Mouse (Mus musculus) brown adipose tissue, adult 24 weeks (tissue): ENCODE results near the gene Armc12. TPM values are rescaled to one million over a fixed set of nuclear protein-coding genes. Genes with fewer than 3 reads are reported as not detected.
A peak's percentile ranks its signal among the peaks of the same experiment; 100 is the strongest.

Experiments
- H3K27ac ChIP-seq: fragments of 200-500 bp; replicated peaks from 2 replicates; pipeline ENCODE4 v1.5.1; 2012; ENCODE audit warnings: low read depth, mild to moderate bottlenecking, low read length
- H3K4me1 ChIP-seq: fragments of 200-500 bp; 2 replicates; pipeline ENCODE4 v1.6.1; 2012; ENCODE audit warnings: low read length, mixed read lengths; ENCODE audit not compliant: control insufficient read depth, insufficient read depth, insufficient read length
- H3K4me3 ChIP-seq: fragments of 200-500 bp; 2 replicates; pipeline ENCODE4 v1.5.1; 2012; ENCODE audit warnings: low read depth, mild to moderate bottlenecking, low read length, moderate library complexity; ENCODE audit not compliant: insufficient read depth
- polyA plus RNA-seq: library from polyadenylated mRNA; stranded (reverse); fragments of >200 nt; gene quantifications from 2 replicates; pipeline ENCODE4 v1.2.4, GENCODE M21; 2012; ENCODE audit not compliant: missing spikeins, insufficient read depth, insufficient read length

Armc12 gene
- polyA plus RNA-seq, 1 experiment: not detected

DNA sequence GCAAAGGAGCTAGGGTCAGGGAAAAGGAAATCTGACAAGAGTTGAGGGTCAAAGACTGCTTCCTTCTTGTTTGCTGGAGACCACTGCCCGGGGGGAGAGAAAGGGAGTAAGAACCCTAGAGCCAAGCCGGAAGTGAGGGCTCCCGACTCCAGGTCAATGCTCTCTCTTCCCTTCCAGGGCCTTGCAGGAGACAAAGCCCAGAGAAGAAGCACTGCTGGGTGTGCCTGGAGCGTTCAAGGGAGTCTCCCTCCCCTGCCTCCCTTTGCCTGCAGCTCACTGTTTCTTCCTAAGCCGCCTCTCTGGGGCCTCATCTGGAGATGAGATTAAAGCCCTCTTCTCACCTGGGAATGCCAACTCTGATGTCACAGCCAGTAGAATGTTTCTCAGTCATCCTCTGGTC is 23.7 kb upstream of the Armc12 start:
- H3K4me1 ChIP-seq: peaks cover 5% of the 10 kb centered on the region
- H3K27ac ChIP-seq: no peak overlapping the region
- H3K4me3 ChIP-seq: no peak overlapping the region

GRCm38 (mm10) chr17:28507496-28507895 is 23.1 kb upstream of the Armc12 start:
- Histone ChIP-seq H3K27ac (no peak overlapping the region), H3K4me3 (no peak overlapping the region), H3K4me1 (peaks cover 10% of the 10 kb centered on the region)

DNA sequence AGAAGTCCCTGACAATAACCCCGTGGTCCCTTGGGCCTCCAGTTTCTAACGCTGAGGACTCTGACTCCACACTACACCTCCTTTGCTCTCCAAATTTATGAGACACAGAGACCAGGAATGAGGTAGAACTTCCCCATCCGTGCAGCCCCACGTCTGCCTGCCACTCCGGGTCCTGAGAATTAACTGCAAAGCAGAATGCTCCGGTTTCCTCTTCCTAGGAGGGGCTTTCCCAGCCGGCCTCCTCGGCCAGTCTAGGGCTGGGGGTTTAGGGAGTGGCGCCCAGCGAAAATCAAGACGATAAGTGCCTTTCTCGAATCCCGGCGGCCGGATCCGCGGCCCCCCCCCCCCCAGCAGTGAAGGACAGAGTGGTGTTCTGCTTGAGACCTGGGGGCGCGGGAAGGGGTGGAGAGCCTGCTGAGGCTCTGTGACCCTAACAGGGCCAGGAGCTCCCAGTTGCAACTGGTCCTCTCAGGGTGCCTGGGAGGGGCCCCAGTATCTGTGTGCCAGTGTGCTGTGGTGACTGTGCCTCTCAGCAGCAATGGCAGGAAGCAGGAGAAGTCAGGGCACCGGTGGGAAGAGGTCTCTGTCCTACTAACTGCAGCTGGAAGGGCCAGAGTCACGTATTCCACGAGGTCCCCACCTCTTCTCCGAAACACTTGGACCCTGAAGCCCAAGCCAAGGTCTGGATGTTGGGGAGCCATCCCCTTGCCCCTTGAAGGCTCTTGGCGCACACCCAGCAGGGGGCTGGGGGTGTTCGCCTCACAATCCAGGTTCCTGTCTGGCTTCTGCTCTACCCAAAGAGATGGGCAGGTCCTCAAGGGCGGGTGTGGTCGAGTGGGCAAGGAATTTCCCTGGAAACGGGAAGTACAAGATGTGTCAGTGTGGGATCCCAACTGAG is 19.9 kb upstream of the Armc12 start:
- peaks cover 22% of the 10 kb centered on the region for H3K4me1 ChIP-seq
- peak overlapping the region; percentile 5; the same call in 1 of the 2 replicates for H3K4me3 ChIP-seq
- H3K27ac ChIP-seq: 0 out of 2 replicates have a peak overlapping the region, but pooled peaks have one; percentile 15

DNA sequence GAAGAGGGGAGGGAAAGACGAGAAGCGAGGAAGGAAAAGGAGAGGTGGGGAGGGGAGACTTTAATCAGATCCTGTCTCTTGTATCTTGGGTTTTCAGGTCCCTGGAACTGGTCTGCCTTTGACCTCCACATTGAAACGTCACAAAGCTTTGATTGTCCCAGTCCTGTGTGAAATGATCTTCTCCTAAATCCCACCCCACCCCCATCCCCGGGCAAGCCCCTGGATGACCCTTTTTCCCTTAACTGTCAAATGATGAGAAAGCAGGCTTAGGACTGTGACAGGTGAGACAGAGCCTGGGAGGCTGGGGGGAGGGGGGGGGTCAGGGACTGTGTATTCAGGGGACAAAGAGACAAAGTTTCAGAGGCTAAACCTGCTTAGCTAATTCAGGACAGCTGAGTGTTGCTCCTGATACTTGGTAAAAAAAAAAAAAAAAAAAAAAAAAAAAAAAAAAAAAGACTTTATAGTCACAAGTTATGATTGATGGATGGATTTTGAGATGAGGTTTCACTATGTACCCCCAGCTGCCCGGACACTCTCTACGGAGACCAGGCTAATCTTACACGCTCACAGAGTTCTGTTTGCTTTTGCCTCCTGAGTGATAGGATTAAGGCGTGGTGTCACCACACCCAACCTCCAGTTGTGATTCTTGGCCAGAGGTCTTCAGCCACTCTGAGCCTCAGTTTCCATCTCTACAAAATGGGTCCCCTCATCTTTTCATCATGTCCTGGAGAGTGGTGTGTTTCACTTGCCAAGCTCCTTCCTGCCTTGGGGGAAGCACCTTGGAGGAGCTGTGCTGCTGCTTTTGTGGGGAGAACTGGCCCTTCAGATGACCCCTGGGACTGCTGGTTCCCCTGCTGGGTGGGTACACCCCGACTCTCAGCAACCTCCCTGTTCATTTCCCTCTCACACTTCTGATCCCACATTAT is 18.7 kb upstream of the Armc12 start:
- Histone ChIP-seq H3K4me1 (peaks cover 24% of the 10 kb centered on the region), H3K4me3 (no peak overlapping the region), H3K27ac (peak overlapping the region; percentile 88)

DNA sequence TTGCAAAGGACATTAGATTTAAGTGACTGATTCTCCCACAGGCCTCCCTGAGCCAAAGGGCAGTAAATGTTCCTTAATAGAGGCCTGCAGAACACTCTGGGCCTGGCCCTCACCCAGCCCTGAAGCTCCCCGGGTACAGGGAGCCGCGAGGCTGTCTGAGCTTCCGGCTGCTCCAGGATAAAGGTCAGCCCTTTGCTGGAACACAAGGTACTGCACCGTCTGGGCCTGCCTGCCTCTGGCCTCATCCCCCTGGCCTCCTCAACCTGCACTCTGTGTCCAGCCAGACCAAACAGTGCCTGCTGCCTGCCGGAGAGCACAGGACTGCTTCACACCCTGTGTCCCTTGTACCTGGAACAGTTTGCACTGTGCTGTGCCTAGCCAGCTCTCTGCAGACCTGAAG is 17.9 kb upstream of the Armc12 start:
- Histone ChIP-seq H3K4me1 (peaks cover 24% of the 10 kb centered on the region), H3K4me3 (no peak overlapping the region), H3K27ac (peak overlapping the region; percentile 88)

- Histone ChIP-seq H3K4me1 (peaks cover 25% of the 10 kb centered on the region), H3K27ac (peak overlapping the region; percentile 88), H3K4me3 (no peak overlapping the region)
Measured at GRCm38 (mm10) chr17:28513337-28513736, 17.3 kb upstream of the Armc12 start.

DNA sequence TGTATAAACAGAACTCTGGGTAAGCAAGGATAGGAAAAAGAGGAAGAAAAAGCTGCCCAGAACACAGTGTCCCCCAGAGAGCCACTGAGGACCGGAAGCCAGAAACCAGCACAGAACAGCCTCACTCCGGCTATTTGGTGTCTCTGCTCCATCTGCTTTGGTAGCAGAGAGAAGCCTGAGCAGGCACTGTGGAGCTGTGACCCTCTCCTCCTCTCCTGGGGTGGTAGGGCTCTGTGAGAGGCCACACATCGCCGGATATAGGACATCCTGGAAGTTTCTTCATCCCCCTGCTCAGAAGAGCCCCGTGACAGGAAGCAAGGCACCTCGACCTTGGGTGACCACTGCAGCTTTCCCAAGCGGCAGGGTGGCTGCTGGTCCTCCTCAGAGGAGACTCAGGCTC is 16.8 kb upstream of the Armc12 start:
- Histone ChIP-seq H3K27ac (peak overlapping the region; percentile 88), H3K4me3 (no peak overlapping the region), H3K4me1 (peaks cover 27% of the 10 kb centered on the region)

- peak overlapping the region; percentile 88 for H3K27ac ChIP-seq
- peaks cover 27% of the 10 kb centered on the region for H3K4me1 ChIP-seq
- no peak overlapping the region for H3K4me3 ChIP-seq
Measured at GRCm38 (mm10) chr17:28514555-28514954, 16.1 kb upstream of the Armc12 start.

GRCm38 (mm10) chr17:28515431-28516341 is 14.9 kb upstream of the Armc12 start:
- peak overlapping the region; percentile 34 for H3K27ac ChIP-seq
- H3K4me3 ChIP-seq: no peak overlapping the region
- peaks cover 26% of the 10 kb centered on the region for H3K4me1 ChIP-seq

DNA sequence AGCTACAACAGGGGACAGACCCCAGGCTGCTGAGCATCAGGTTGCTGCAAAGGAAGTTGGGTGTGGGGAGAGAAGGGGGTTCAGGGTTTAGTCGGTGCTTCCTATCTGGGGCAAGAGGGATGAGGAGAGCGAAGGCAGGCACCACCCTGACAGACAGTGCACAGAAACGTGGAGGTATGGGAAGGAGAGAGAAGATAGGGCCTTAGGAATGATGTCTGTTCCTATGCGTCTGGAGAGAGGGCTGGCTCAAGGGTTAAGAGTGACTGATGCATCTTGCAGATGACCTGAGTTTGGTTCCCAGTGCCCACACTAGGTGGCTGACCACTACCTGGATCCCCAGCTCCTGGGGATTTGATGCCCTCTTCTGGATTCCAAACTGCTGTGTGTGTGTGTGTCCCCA is 13.7 kb upstream of the Armc12 start:
- peaks cover 22% of the 10 kb centered on the region for H3K4me1 ChIP-seq
- no peak overlapping the region for H3K27ac ChIP-seq
- peak overlapping the region; percentile 54 for H3K4me3 ChIP-seq

DNA sequence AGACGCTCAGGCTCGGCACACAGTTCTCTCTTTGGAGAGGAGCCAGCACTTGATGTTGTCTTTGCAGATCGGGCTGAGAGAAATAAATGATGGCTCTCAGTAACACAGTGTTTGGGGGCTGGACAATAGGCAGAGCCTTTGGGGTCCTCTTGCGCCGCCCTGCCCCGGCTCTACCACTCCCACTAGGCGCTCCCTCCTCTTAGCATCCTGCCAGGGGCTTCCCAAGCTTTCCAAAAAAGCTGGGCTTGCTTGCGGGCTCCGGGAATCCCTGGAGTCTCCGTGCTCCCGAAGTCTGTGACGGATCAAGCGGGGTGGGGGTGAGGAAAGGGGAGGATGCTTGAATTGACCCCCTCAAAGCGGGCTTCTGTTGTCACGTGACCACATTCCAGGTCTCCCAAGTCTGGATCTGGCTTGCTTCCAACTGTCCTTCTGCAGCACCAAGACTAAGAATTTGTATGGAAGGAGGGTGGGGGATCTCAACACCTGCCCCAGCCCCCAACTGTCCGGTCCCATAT is 13.1 kb upstream of the Armc12 start, which contains the start of gene Fkbp5:
Fkbp5 (minus strand) TSS at position 87 of the 515 bp plus-strand sequence.
- Histone ChIP-seq H3K4me1 (peaks cover 17% of the 10 kb centered on the region), H3K27ac (peak within 1 kb of the TSS; percentile 72), H3K4me3 (peak within 1 kb of the TSS; percentile 65)

DNA sequence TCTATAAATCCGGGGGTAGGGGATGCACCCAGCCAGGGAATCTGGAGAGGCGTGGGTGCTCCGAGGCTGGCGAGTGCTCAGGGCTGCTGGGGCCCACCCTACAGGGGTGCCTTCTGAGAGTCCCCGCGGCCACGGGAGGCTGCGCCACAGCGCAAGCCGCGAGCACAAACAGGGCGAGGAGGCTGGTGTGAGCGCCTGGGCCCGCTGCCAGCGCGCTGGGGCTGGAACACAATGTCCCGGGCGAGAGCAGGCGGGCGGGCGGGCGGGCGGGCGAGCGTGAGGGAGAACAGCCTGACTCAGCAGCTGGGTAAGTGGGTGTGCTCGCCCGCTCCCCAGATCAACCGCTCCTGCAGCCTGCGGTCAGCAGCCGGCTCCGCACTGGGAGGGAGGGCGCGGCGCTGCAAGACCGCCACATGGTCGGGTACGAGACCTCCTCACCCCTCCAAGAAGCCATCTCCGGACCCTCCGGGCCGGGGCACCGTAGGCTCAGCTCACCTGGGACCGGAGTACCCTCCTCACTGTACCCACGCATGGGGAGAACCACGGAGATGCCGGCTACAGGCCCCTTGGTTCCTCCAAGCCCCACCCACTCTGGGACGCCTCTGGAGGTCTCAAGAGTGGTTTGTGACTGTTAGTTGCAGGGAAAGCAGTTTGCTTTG is 12.5 kb upstream of the Armc12 start:
- Histone ChIP-seq H3K4me3 (peak overlapping the region; percentile 65), H3K27ac (peak overlapping the region; percentile 72), H3K4me1 (peaks cover 11% of the 10 kb centered on the region)

DNA sequence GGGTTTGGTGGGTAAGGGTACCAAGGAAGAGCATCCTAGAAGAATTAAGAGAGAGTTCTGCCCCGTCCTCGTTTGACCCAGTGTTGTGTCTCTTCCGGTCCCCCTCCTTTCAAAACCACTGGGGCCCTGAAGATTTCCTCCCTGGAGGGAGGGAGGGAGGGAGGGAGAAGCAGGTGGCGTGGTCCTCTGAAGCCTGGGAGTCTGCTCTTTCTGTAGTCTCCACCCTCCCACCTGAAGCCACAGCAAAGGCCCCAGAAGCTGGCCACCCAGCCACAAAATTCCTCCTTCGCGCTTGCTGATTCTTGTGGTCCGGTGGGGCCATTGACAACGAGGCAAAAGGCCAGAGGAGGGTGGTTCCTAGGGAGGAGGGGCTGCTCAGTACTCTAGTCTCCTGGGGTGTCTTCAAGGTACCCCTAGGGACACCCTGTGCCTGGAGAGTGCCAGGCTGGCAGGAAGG is 12.0 kb upstream of the Armc12 start:
- Histone ChIP-seq H3K27ac (peak overlapping the region; percentile 62), H3K4me1 (peaks cover 10% of the 10 kb centered on the region), H3K4me3 (peak overlapping the region; percentile 65; the same call in 1 of the 2 replicates)

GRCm38 (mm10) chr17:28519827-28520226 is 10.8 kb upstream of the Armc12 start:
- no peak overlapping the region for H3K4me3 ChIP-seq
- no peak overlapping the region for H3K27ac ChIP-seq
- H3K4me1 ChIP-seq: peaks cover 5% of the 10 kb centered on the region; the same call in 1 of the 2 replicates
